Comparison of ENCODE assay signal across 12 mouse cellular contexts in the genomic region with DNA sequence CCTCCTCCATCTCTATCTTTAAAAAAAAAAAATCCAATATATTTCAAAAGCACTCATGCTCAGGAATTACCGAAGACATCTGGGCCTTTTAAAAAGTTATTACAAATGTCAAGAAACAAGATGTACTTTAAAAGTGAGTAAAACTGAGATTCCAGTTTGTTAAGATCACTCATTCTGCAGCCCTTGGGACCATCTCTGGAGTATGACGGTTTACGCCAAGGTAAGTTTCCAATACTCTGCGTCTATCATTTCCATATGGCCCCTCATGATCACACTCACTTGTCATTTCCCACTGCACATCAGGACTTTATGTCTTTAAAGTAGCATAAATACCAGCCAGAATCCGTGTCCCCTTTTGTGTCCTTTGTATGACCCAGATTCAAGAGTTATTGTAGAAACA.
"Had no signal": no experiment of that assay in that cellular context is flagged by ENCODE, and none has a peak within 500 bp of the region (broad histone marks: within the 10 kb centered on the region; RNA-seq: fewer than 3 reads in every experiment).

No protein-coding gene starts in this region.

- H3K4me3 ChIP-seq: lung, embryonic 15.5 days; midbrain, embryonic 10.5 days; midbrain, embryonic 12.5 days; neural tube, embryonic 12.5 days; stomach, embryonic 15.5 days had no signal

- H3K36me3 ChIP-seq: lung, embryonic 15.5 days; midbrain, embryonic 10.5 days; midbrain, embryonic 12.5 days; neural tube, embryonic 12.5 days; stomach, embryonic 15.5 days had no signal

- H3K4me2 ChIP-seq: lung, embryonic 15.5 days; midbrain, embryonic 12.5 days; neural tube, embryonic 12.5 days; stomach, embryonic 15.5 days had no signal

- DNase-seq: midbrain, embryonic 14.5 days; right cerebral cortex, postnatal 14 days; thymus, adult 2 months; thymus, postnatal 25 days; thymus, postnatal 4 days had no signal

- H3K9ac ChIP-seq: lung, embryonic 15.5 days; midbrain, embryonic 12.5 days; neural tube, embryonic 12.5 days; stomach, embryonic 15.5 days had no signal

- ATAC-seq: midbrain, embryonic 16.5 days had no signal

- H3K27ac ChIP-seq: lung, embryonic 15.5 days; midbrain, embryonic 10.5 days; midbrain, embryonic 12.5 days; neural tube, embryonic 12.5 days; stomach, embryonic 15.5 days; stomach, postnatal 0 days had no signal

- H3K9me3 ChIP-seq: lung, embryonic 15.5 days; midbrain, embryonic 10.5 days; midbrain, embryonic 12.5 days; neural tube, embryonic 12.5 days; stomach, embryonic 15.5 days had no signal

- H3K27me3 ChIP-seq: lung, embryonic 15.5 days; neural tube, embryonic 12.5 days; stomach, embryonic 15.5 days had no signal
